Mouse (Mus musculus): Measurements from ENCODE around the gene Ldha. TPM values are rescaled to one million over a fixed set of nuclear protein-coding genes. Genes with fewer than 3 reads are reported as not detected.
"Not testable (repeated sequence)": the region's sequence is repeated elsewhere in the genome, so short reads cannot be mapped to it uniquely, and the experiment has no call there.

The Ldha gene
- polyA plus RNA-seq, 1 experiment = 660 TPM

DNA sequence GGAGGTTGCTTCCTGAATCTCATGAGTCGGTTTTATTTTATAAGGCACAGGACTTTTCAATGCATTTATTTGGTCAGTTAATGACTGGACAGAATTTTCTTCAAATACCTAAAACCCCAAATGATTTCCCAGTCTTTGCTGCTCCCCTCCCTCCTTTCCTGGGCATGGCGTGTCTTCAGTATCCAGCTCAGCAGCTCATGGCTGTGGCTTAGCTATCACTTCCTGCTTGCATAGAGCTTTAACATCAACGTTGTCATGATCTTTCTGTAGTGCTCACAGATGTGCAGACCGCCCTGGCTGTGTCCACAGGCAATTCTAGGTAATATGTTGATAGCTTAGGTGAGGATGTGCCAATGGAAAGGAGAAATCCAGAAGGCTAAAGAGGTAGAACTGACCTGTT lies 30.7 kb downstream of the Ldha start:
- 10% methylated on average over 4 of the region's 4 CpGs for WGBS
- no peak for DNase-seq
- Histone ChIP-seq H3K27ac (ENCODE audit: control insufficient read depth, insufficient read depth, low read length) (no peak overlapping the region), H3K4me3 (ENCODE audit: control insufficient read depth, insufficient read depth, low read length) (no peak overlapping the region), H3K36me3 (ENCODE audit: control insufficient read depth, insufficient read depth, low read length) (no peaks in the 10 kb centered on the region), H3K27me3 (ENCODE audit: control insufficient read depth, insufficient read depth, low read length) (no peaks in the 10 kb centered on the region), H3K4me1 (replicated peaks; ENCODE audit: control insufficient read depth, insufficient read depth, low read length) (0 out of 2 replicates have a peak, but pooled peaks cover 2% of the 10 kb centered on the region)
- TF ChIP-seq CTCF (IDR thresholded peaks at IDR 0.05; ENCODE audit: borderline replicate concordance, control insufficient read depth, extremely low read depth, insufficient read depth, low read length, poor library complexity) = no peak
- TF ChIP-seq POLR2A (IDR thresholded peaks at IDR 0.05; ENCODE audit: control insufficient read depth, extremely low read depth, insufficient read depth, low read length, poor library complexity) = no peak

DNA sequence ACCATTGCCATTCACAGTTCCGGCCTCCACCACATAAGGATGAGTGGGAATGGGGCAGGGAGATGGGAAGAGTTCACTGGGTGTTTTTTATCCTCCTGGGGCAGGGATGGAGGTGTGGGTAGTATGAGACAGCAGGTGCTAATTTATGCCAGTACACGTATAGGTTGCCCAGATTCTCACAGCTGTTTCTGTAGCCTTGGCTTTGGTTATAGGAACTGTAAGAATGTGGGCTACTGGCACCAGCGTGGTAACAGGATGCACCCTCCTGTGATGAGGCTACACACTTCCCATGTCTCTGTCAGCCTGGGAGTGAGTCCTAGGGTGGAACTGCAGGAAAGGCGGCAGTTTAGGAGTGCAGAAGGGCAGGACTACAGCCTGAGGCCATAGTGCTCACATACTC lies 35.6 kb downstream of the Ldha start:
- Histone ChIP-seq H3K36me3 (ENCODE audit: control insufficient read depth, insufficient read depth, low read length) (no peaks in the 10 kb centered on the region), H3K27me3 (ENCODE audit: control insufficient read depth, insufficient read depth, low read length) (no peaks in the 10 kb centered on the region), H3K4me1 (replicated peaks; ENCODE audit: control insufficient read depth, insufficient read depth, low read length) (no peaks in the 10 kb centered on the region), H3K27ac (ENCODE audit: control insufficient read depth, insufficient read depth, low read length) (no peak overlapping the region), H3K4me3 (ENCODE audit: control insufficient read depth, insufficient read depth, low read length) (no peak overlapping the region)
- WGBS = 35% methylated on average over 4 of the region's 4 CpGs
- DNase-seq = no peak
- TF ChIP-seq CTCF (IDR thresholded peaks at IDR 0.05; ENCODE audit: borderline replicate concordance, control insufficient read depth, extremely low read depth, insufficient read depth, low read length, poor library complexity) = no peak
- TF ChIP-seq POLR2A (IDR thresholded peaks at IDR 0.05; ENCODE audit: control insufficient read depth, extremely low read depth, insufficient read depth, low read length, poor library complexity) = no peak

DNA sequence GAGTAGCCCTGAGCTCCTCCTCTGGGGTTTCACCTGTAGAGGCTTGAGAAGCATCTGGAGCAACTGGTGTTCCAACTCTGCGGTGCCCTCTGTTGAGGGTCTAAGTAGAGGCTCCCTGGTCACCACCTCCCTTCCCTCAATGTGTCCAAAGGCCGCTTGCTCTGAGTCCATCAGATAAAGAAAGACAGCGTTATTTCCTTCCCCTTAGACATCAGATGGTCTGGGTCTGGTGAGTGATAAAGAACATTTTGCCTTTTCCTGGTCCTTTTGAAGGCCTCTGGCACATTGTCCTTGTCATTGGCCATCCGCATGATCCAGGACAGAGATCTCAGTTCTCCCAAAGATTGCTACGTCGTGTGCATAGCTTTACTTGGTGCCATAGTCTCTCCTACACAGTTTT lies 36.0 kb downstream of the Ldha start:
- Histone ChIP-seq H3K27ac (ENCODE audit: control insufficient read depth, insufficient read depth, low read length) (no peak overlapping the region), H3K4me1 (replicated peaks; ENCODE audit: control insufficient read depth, insufficient read depth, low read length) (no peaks in the 10 kb centered on the region), H3K4me3 (ENCODE audit: control insufficient read depth, insufficient read depth, low read length) (no peak overlapping the region), H3K27me3 (ENCODE audit: control insufficient read depth, insufficient read depth, low read length) (no peaks in the 10 kb centered on the region), H3K36me3 (ENCODE audit: control insufficient read depth, insufficient read depth, low read length) (no peaks in the 10 kb centered on the region)
- TF ChIP-seq CTCF (IDR thresholded peaks at IDR 0.05; ENCODE audit: borderline replicate concordance, control insufficient read depth, extremely low read depth, insufficient read depth, low read length, poor library complexity) = no peak
- DNase-seq = no peak
- WGBS = 71% methylated on average over 6 of the region's 6 CpGs

DNA sequence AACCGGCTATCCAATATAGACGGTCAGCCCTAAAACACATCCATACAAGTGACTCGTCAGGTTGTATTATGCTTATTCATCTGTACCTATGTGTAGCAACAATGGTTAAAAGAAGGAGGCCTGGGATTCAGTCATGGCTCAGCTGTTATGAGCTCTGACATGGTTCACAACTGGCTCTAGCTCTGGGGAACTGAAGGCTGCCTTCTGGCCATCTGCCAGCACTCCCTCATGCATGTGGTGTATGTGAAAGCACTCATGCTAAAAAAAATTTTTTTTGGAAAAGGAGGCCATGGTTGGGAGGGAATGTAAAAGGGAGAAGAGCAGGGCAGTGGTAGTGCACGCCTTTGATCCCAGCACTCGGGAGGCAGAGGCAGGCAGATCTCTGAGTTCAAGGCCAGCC lies 38.6 kb downstream of the Ldha start:
- WGBS = 95% methylated on average over 5 of the region's 5 CpGs
- no peak overlapping the region for H3K4me3 ChIP-seq (ENCODE audit: control insufficient read depth, insufficient read depth, low read length)
- no peak overlapping the region for H3K27ac ChIP-seq (ENCODE audit: control insufficient read depth, insufficient read depth, low read length)
- no peak for DNase-seq
- H3K36me3 ChIP-seq (ENCODE audit: control insufficient read depth, insufficient read depth, low read length) = no peaks in the 10 kb centered on the region
- H3K27me3 ChIP-seq (ENCODE audit: control insufficient read depth, insufficient read depth, low read length) = no peaks in the 10 kb centered on the region
- TF ChIP-seq CTCF (IDR thresholded peaks at IDR 0.05; ENCODE audit: borderline replicate concordance, control insufficient read depth, extremely low read depth, insufficient read depth, low read length, poor library complexity) (no peak), POLR2A (IDR thresholded peaks at IDR 0.05; ENCODE audit: control insufficient read depth, extremely low read depth, insufficient read depth, low read length, poor library complexity) (no peak)
- no peaks in the 10 kb centered on the region for H3K4me1 ChIP-seq (replicated peaks; ENCODE audit: control insufficient read depth, insufficient read depth, low read length)

DNA sequence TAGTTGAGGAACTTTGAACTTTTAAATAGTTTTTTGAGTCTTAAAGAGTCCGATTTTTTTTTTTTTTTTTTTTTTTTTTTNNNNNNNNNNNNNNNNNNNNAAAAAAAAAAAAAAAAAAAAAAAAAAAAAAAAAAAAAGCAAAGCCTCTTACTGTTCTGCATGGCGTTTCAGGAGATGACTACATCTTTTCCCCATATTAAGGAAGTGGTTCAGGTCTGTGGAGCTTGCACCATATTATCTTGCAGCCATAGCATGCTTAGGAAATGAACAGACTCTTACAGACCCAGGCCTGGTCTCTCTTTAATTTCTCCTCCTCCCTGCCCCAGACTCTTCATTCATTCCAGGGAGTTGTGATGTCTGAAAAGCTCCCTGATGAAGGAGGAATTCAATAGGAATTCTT lies 39.7 kb downstream of the Ldha start:
- TF ChIP-seq POLR2A (IDR thresholded peaks at IDR 0.05; ENCODE audit: control insufficient read depth, extremely low read depth, insufficient read depth, low read length, poor library complexity) (no peak), CTCF (IDR thresholded peaks at IDR 0.05; ENCODE audit: borderline replicate concordance, control insufficient read depth, extremely low read depth, insufficient read depth, low read length, poor library complexity) (no peak)
- Histone ChIP-seq H3K4me1 (replicated peaks; ENCODE audit: control insufficient read depth, insufficient read depth, low read length) (no peaks in the 10 kb centered on the region), H3K4me3 (ENCODE audit: control insufficient read depth, insufficient read depth, low read length) (no peak overlapping the region), H3K27ac (ENCODE audit: control insufficient read depth, insufficient read depth, low read length) (no peak overlapping the region), H3K27me3 (ENCODE audit: control insufficient read depth, insufficient read depth, low read length) (no peaks in the 10 kb centered on the region), H3K36me3 (ENCODE audit: control insufficient read depth, insufficient read depth, low read length) (0 out of 2 replicates have a peak, but pooled peaks cover under 1% of the 10 kb centered on the region)
- 67% methylated on average over 2 of the region's 2 CpGs for WGBS
- DNase-seq = no peak

DNA sequence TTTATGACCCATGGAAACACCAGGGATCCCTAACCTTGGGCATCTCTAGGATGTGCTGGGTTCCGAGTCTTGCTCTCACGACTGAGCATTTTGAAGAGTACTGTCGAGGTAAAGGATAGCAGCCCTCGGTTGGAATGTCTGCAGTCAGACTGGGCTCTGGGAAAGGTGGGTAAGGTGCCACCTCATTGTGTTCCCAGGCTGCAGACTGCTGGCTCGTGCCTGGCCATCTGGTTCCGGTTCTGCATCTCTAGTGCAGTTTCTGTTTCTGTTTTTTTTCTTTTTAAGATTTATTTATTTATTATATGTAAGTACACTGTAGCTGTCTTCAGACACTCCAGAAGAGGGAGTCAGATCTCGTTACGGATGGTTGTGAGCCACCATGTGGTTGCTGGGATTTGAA lies 40.7 kb downstream of the Ldha start:
- H3K4me1 ChIP-seq (replicated peaks; ENCODE audit: control insufficient read depth, insufficient read depth, low read length); H3K4me3 ChIP-seq (ENCODE audit: control insufficient read depth, insufficient read depth, low read length); H3K27ac ChIP-seq (ENCODE audit: control insufficient read depth, insufficient read depth, low read length); H3K36me3 ChIP-seq (ENCODE audit: control insufficient read depth, insufficient read depth, low read length); H3K27me3 ChIP-seq (ENCODE audit: control insufficient read depth, insufficient read depth, low read length); DNase-seq: not testable (repeated sequence)
- 70% methylated on average over 8 of the region's 8 CpGs for WGBS

DNA sequence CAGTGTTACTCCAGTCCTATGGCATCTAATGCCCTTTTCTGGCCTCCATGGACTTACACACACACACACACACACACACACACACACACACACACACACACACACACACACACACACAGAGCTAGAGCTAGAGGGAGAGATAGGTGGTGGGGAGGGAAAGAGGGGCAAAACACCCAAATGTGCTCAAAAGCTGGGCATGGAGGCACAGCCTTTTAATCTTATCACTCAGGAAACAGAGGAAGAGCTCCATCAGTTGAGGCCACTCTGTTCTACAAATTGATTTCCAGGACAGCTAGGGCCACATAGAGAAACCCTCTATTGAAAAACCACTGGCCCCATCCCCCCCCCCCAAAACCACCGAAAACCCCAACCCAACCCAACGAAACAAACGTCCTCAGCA lies 42.0 kb downstream of the Ldha start:
- no peaks in the 10 kb centered on the region for H3K4me1 ChIP-seq (replicated peaks; ENCODE audit: control insufficient read depth, insufficient read depth, low read length)
- WGBS = 17% methylated on average over 3 of the region's 3 CpGs
- DNase-seq = no peak
- H3K4me3 ChIP-seq (ENCODE audit: control insufficient read depth, insufficient read depth, low read length) = no peak overlapping the region
- H3K27ac ChIP-seq (ENCODE audit: control insufficient read depth, insufficient read depth, low read length) = no peak overlapping the region
- peaks cover 20% of the 10 kb centered on the region for H3K36me3 ChIP-seq (ENCODE audit: control insufficient read depth, insufficient read depth, low read length)
- TF ChIP-seq CTCF (IDR thresholded peaks at IDR 0.05; ENCODE audit: borderline replicate concordance, control insufficient read depth, extremely low read depth, insufficient read depth, low read length, poor library complexity) = no peak
- TF ChIP-seq POLR2A (IDR thresholded peaks at IDR 0.05; ENCODE audit: control insufficient read depth, extremely low read depth, insufficient read depth, low read length, poor library complexity) = no peak
- H3K27me3 ChIP-seq (ENCODE audit: control insufficient read depth, insufficient read depth, low read length) = no peaks in the 10 kb centered on the region
